Mouse (Mus musculus): Measurements from ENCODE around the gene Gm7271.

Gene Gm7271

GRCm38 (mm10) chr5:76483811-76484210 lies at the start of gene Gm7271:
Gene Gm7271, plus strand, starts transcription at chr5:76484040.
- DNase-seq = no peak

GRCm38 (mm10) chr5:76437100-76437499 lies 46.7 kb upstream of the Gm7271 start:
- DNase-seq = no peak

GRCm38 (mm10) chr5:76437696-76438095 lies 46.1 kb upstream of the Gm7271 start:
- no peak for DNase-seq

GRCm38 (mm10) chr5:76441431-76441830 lies 42.4 kb upstream of the Gm7271 start:
- no peak for DNase-seq

GRCm38 (mm10) chr5:76474931-76475330 lies 8.9 kb upstream of the Gm7271 start:
- DNase-seq = no peak

- no peak for DNase-seq
Measured at GRCm38 (mm10) chr5:76476873-76477272, 7.0 kb upstream of the Gm7271 start.

GRCm38 (mm10) chr5:76477764-76478163 lies 6.1 kb upstream of the Gm7271 start:
- DNase-seq = peak; percentile 4 to 12

- no peak for DNase-seq
Measured at GRCm38 (mm10) chr5:76495126-76495525, 11.3 kb downstream of the Gm7271 start.

GRCm38 (mm10) chr5:76522446-76522845 lies 38.6 kb downstream of the Gm7271 start:
- no peak for DNase-seq

- DNase-seq = no peak
Measured at GRCm38 (mm10) chr5:76524623-76525022, 40.8 kb downstream of the Gm7271 start.

- DNase-seq = peak in 1 of 2 experiments; percentile 10
Measured at GRCm38 (mm10) chr5:76525066-76525465, 41.2 kb downstream of the Gm7271 start.

GRCm38 (mm10) chr5:76525829-76526228 lies 42.0 kb downstream of the Gm7271 start:
- no peak for DNase-seq

GRCm38 (mm10) chr5:76529040-76529703 lies 45.3 kb downstream of the Gm7271 start, which contains the start of gene Exoc1:
Gene Exoc1, plus strand, starts transcription at chr5:76529311.
- peak; percentile 97 to 98 for DNase-seq

- DNase-seq = no peak
Measured at GRCm38 (mm10) chr5:76529704-76530066, 45.8 kb downstream of the Gm7271 start.

- DNase-seq = no peak
Measured at GRCm38 (mm10) chr5:76533186-76533585, 49.3 kb downstream of the Gm7271 start.

GRCm38 (mm10) chr5:76536231-76536630 lies 52.4 kb downstream of the Gm7271 start:
- no peak for DNase-seq

- no peak for DNase-seq
Measured at GRCm38 (mm10) chr5:76537578-76537977, 53.7 kb downstream of the Gm7271 start.

- DNase-seq = no peak
Measured at GRCm38 (mm10) chr5:76540181-76540580, 56.3 kb downstream of the Gm7271 start.

- DNase-seq = peak in 1 of 2 experiments; percentile 14
Measured at GRCm38 (mm10) chr5:76540842-76541241, 57.0 kb downstream of the Gm7271 start.

- DNase-seq = no peak
Measured at GRCm38 (mm10) chr5:76543200-76543599, 59.4 kb downstream of the Gm7271 start.

- DNase-seq = no peak
Measured at GRCm38 (mm10) chr5:76550426-76550825, 66.6 kb downstream of the Gm7271 start.

- DNase-seq = peak; percentile 76 to 79
Measured at GRCm38 (mm10) chr5:76565321-76565720, 81.5 kb downstream of the Gm7271 start.
